In the genomic region with DNA sequence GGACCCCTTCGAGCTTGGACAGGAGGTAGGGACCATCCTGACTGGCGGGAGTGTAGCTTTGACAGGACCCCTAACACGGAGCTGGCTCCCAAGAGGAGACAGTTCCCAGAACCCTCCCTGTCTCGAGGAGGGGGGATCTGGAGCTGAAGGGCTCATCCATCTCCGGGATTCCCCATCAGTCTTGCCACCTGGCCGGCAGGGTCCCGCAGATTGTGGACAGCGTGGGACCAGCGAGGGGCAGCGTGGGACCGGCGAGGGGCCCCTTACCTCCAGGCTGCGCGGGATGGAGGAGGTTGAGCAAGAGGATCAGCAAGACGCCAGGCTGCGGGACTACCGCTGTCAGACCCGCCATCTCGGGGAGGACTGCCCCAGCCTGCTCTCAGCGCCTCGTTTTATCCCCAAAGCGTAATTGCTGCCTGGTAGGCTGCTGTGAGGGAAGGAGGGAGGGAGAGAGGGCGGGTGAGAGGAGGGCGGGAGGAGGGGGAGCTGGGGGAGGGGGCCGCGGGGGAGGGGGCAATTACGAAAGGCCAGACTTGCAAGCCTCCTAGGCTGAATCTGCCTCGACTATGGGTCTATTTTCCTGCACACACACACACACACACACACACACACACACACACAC, we compare ENCODE assay signal across 8 mouse cellular contexts. TPM values are rescaled to one million over a fixed set of nuclear protein-coding genes. Genes with fewer than 3 reads are reported as not detected.
DNase-seq lines count a peak whose midpoint lies in the region; ATAC-seq and TF ChIP-seq lines count a peak whose summit lies in the region.

Gene Eln, minus strand, starts transcription at position 434 of the 622 bp plus-strand sequence.

- peak; percentile 58 to 64 for DNase-seq in lung, adult 18-20 months
- no peak for DNase-seq in lung, postnatal 36 days
- peak; percentile 63 for DNase-seq in embryonic facial prominence, embryonic 11.5 days (ENCODE audit: low spot score)
- peak; percentile 78 to 82 for DNase-seq in heart, adult 18-20 months
- peak; percentile 56 for DNase-seq in right cerebral cortex, postnatal 4 days
- DNase-seq in thymus, postnatal 14 days = no peak

- peak within 1 kb of the TSS; percentile 33 for H3K4me3 ChIP-seq in embryonic facial prominence, embryonic 11.5 days (ENCODE audit: low read depth, low read length)
- peak within 1 kb of the TSS; percentile 39 for H3K4me3 ChIP-seq in intestine, postnatal 0 days (ENCODE audit: low read depth, low read length)
- peak within 1 kb of the TSS; percentile 58 for H3K4me3 ChIP-seq in lung, embryonic 15.5 days

- no peaks in the 10 kb centered on the region for H3K9me3 ChIP-seq in embryonic facial prominence, embryonic 11.5 days (replicated peaks; ENCODE audit: control insufficient read depth, low read length)
- H3K9me3 ChIP-seq in intestine, postnatal 0 days (ENCODE audit: control insufficient read depth) = no peaks in the 10 kb centered on the region
- H3K9me3 ChIP-seq in lung, embryonic 15.5 days = no peaks in the 10 kb centered on the region

- peak within 1 kb of the TSS; percentile 71 for H3K9ac ChIP-seq in embryonic facial prominence, embryonic 11.5 days (replicated peaks; ENCODE audit: low read length)
- peak within 1 kb of the TSS; percentile 22; the same call in 1 of the 2 replicates for H3K9ac ChIP-seq in intestine, postnatal 0 days (ENCODE audit: low read depth, low read length)
- H3K9ac ChIP-seq in lung, embryonic 15.5 days = peak within 1 kb of the TSS; percentile 67

- peak within 1 kb of the TSS; percentile 77 for H3K4me2 ChIP-seq in embryonic facial prominence, embryonic 11.5 days (ENCODE audit: low read depth, low read length)
- peak within 1 kb of the TSS; percentile 67 for H3K4me2 ChIP-seq in intestine, postnatal 0 days (replicated peaks; ENCODE audit: low read depth)
- peak within 1 kb of the TSS; percentile 75 for H3K4me2 ChIP-seq in lung, embryonic 15.5 days

- ATAC-seq in embryonic facial prominence, embryonic 11.5 days (replicated peaks; ENCODE audit: insufficient number of reproducible peaks, low FRiP score, low TSS enrichment, low read depth) = peak; percentile 55; the same call in 1 of the 2 replicates
- peak; percentile 15; the same call in 1 of the 2 replicates for ATAC-seq in intestine, postnatal 0 days
- ATAC-seq in lung, embryonic 15.5 days (ENCODE audit: borderline replicate concordance, extremely low read depth, low FRiP score, low TSS enrichment) = peak; percentile 81

- peak within 1 kb of the TSS; percentile 13; the same call in 1 of the 2 replicates for H3K27ac ChIP-seq in embryonic facial prominence, embryonic 11.5 days (replicated peaks; ENCODE audit: low read depth, low read length)
- peak within 1 kb of the TSS; percentile 21; the same call in 1 of the 2 replicates for H3K27ac ChIP-seq in intestine, postnatal 0 days (ENCODE audit: low read depth, low read length)
- peak within 1 kb of the TSS; percentile 90 for H3K27ac ChIP-seq in lung, embryonic 15.5 days

- TF ChIP-seq CTCF in intestine, postnatal 0 days (IDR thresholded peaks at IDR 0.05; ENCODE audit: low read depth) = no peak

- WGBS in embryonic facial prominence, embryonic 11.5 days = 2% methylated on average over 23 of the region's 28 CpGs
- WGBS in intestine, postnatal 0 days = 3% methylated on average over 20 of the region's 28 CpGs
- 1% methylated on average over 23 of the region's 28 CpGs for WGBS in lung, embryonic 15.5 days

- H3K4me1 ChIP-seq in embryonic facial prominence, embryonic 11.5 days (ENCODE audit: control insufficient read depth, insufficient read depth, low read length) = no peaks in the 10 kb centered on the region; the same call in none of the 2 replicates
- H3K4me1 ChIP-seq in intestine, postnatal 0 days (replicated peaks; ENCODE audit: control insufficient read depth, insufficient read depth, low read length) = no peaks in the 10 kb centered on the region; the same call in 1 of the 2 replicates
- H3K4me1 ChIP-seq in lung, embryonic 15.5 days = peaks cover 39% of the 10 kb centered on the region

- H3K27me3 ChIP-seq in embryonic facial prominence, embryonic 11.5 days (ENCODE audit: control insufficient read depth, insufficient read depth, low read length) = no peaks in the 10 kb centered on the region
- H3K27me3 ChIP-seq in intestine, postnatal 0 days (replicated peaks; ENCODE audit: control insufficient read depth, insufficient read depth, low read length) = 0 out of 2 replicates have a peak, but pooled peaks cover 3% of the 10 kb centered on the region
- H3K27me3 ChIP-seq in lung, embryonic 15.5 days = no peaks in the 10 kb centered on the region

- H3K36me3 ChIP-seq in embryonic facial prominence, embryonic 11.5 days (replicated peaks; ENCODE audit: control insufficient read depth, insufficient read depth, low read depth, low read length) = no peaks in the 10 kb centered on the region
- H3K36me3 ChIP-seq in intestine, postnatal 0 days (ENCODE audit: control insufficient read depth, insufficient read depth) = no peaks in the 10 kb centered on the region
- H3K36me3 ChIP-seq in lung, embryonic 15.5 days = no peaks in the 10 kb centered on the region

RNA-seq across cellular contexts. Expression of gene Eln, which starts in this region (rescaled TPM):
- 4.4 and 4.6 TPM in 2 replicates for polyA plus RNA-seq in embryonic facial prominence, embryonic 11.5 days (2014; fragmentation: Nextera tagmentation; extraction: Ambion mirVana)
- 10 to 100 TPM; 26.0 to 26.7 TPM for total RNA-seq in heart, adult 18-20 months (2021)
- 72.4 and 81.9 TPM in 2 replicates for polyA plus RNA-seq in intestine, postnatal 0 days (2015; fragmentation: Nextera tagmentation; extraction: Ambion mirVana)
- polyA plus RNA-seq in lung, embryonic 15.5 days (2015; fragmentation: Nextera tagmentation; extraction: Ambion mirVana) = 534 and 579 TPM in 2 replicates

Comparison
In these comparisons a context has a peak if more than half of its experiments do, and no peak if none do; other contexts are left out.
1. RNA of gene Eln (polyA plus RNA-seq): 534 to 579 TPM in lung, embryonic 15.5 days and 72.4 to 81.9 TPM in intestine, postnatal 0 days; 4.4 to 4.6 TPM in embryonic facial prominence, embryonic 11.5 days; every median in the first group is over 10 times any median in the second.
2. DNase-seq: peak in lung, adult 18-20 months (2 of 2), embryonic facial prominence, embryonic 11.5 days (single experiment), heart, adult 18-20 months (2 of 2) and right cerebral cortex, postnatal 4 days (single experiment); none in lung, postnatal 36 days (single experiment) and thymus, postnatal 14 days (single experiment).
3. ATAC-seq: peak in every context shown above with its lines; median percentile 81 in lung, embryonic 15.5 days; 55 in embryonic facial prominence, embryonic 11.5 days; 15 in intestine, postnatal 0 days.
4. H3K27ac ChIP-seq: peak in every context shown above with its lines; median percentile 90 in lung, embryonic 15.5 days; 21 in intestine, postnatal 0 days; 13 in embryonic facial prominence, embryonic 11.5 days.
5. Peak in every context shown above with its lines, with median percentiles within 50 percentile points of each other: H3K4me2 ChIP-seq, H3K4me3 ChIP-seq and H3K9ac ChIP-seq.